Mouse (Mus musculus): ENCODE data around the gene Nectin2.

The Nectin2 gene

GRCm38 (mm10) chr7:19745971-19746370, 4.3 kb downstream of the Nectin2 start:
- no peak for DNase-seq (ENCODE audit: extremely low read depth, low read depth, low spot score)

GRCm38 (mm10) chr7:19744590-19745385, 5.5 kb downstream of the Nectin2 start:
- DNase-seq (ENCODE audit: extremely low read depth, low read depth, low spot score): no peak

GRCm38 (mm10) chr7:19743791-19744190, 6.5 kb downstream of the Nectin2 start:
- no peak for DNase-seq (ENCODE audit: extremely low read depth, low read depth, low spot score)

- no peak for DNase-seq (ENCODE audit: extremely low read depth, low read depth, low spot score)
Observed at GRCm38 (mm10) chr7:19742468-19742867, 7.8 kb downstream of the Nectin2 start.

- DNase-seq (ENCODE audit: extremely low read depth, low read depth, low spot score): no peak
Observed at GRCm38 (mm10) chr7:19741329-19742031, 8.8 kb downstream of the Nectin2 start.

- no peak for DNase-seq (ENCODE audit: extremely low read depth, low read depth, low spot score)
Observed at GRCm38 (mm10) chr7:19740269-19740668, 10.0 kb downstream of the Nectin2 start.

GRCm38 (mm10) chr7:19738771-19739170, 11.5 kb downstream of the Nectin2 start:
- DNase-seq (ENCODE audit: extremely low read depth, low read depth, low spot score): no peak

DNA sequence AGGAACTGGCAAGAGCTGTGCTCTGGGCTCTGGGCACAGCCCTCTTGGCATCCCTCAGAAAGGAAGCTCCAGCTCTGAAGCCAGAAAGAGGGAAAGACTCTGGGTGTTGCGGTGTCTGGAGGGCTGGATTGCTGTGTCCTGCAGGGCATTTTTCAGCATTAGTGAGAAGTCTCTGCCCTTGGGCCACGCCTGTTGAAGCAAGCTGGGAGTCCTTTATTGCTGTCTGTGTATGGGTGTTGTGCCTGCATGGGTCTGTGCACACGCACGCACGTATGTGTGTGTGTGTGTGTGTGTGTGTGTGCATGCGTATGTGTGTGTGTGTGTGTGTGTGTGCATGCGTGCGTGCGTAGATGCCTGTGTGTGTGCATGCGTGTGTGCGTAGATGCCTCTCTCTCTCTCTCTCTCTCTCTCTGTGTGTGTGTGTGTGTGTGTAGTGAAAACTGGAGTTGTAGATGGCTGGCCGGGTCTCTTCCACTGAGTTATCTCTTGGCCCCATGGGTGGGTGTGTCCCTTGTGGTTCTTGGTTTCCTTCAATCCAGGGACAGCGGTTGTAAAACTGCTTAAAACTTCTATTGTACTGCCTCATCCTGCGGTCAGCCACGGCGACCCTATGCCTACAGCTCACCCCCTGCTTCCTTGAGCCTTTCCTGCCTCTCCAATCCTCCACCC, 13.8 kb downstream of the Nectin2 start:
- no peak for DNase-seq (ENCODE audit: extremely low read depth, low read depth, low spot score)

DNA sequence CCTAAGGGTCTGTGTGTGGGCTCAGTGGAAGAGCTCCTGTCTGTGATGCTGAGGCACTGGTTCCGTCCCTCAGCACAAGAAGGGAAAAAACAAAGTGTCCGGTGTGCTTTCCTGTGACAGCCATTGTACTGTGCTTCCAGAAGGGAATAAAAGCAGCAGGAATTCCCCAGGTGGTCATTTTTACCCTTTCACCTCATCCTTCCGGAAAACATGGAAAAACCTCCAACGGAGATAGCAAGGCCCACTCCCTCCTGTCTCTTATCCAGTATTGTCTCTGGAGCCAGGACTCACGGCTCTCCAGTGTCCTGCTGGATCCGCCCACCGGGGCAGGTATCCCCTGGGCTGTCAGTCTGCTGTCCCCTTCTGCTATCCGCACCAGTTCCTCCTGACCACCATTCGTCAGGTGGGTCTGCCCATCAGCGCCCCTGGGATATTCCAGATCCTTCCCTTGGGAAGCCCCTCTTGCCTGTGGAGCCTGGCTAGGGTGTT, 16.1 kb downstream of the Nectin2 start:
- no peak for DNase-seq (ENCODE audit: extremely low read depth, low read depth, low spot score)

DNA sequence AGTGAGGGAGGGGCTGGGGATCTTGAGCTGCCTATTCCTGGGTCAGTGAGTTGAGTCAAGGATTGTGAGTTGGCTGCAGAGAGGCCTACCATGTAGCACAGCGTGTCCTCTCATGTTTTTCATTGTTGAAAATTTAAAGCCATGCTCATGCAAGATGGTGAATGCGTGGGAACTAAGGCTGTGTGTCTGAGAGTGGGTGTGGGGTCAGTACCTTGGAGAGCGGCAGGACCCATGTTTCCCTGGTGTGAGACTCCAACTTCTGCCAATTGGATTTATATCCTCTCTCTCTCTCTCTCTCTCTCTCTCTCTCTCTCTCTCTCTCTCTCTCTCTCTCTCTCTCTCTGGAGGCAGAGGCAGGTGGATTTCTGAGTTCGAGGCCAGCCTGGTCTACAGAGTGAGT, 23.7 kb downstream of the Nectin2 start:
- DNase-seq (ENCODE audit: extremely low read depth, low read depth, low spot score): no peak

DNA sequence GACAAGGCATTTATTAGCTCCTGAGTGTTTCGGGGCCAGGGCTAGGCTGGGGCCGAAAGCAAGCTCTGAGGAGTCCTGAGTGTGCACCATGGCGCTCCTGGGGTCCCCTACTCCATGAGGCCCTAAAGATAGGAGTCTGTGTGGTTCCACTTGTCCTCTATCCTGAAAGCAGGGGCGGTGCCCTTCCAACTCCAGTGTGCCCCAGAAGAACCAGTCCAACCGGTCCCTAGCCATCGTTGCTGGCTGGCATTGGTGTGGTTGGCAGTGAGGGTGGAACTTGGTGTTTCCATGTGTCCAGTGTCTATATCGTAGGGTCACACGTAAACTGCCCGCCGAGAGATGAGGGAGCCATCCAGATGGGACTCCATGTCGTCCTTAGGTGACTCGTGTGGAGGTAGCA, 26.1 kb downstream of the Nectin2 start:
- DNase-seq (ENCODE audit: extremely low read depth, low read depth, low spot score): no peak

DNA sequence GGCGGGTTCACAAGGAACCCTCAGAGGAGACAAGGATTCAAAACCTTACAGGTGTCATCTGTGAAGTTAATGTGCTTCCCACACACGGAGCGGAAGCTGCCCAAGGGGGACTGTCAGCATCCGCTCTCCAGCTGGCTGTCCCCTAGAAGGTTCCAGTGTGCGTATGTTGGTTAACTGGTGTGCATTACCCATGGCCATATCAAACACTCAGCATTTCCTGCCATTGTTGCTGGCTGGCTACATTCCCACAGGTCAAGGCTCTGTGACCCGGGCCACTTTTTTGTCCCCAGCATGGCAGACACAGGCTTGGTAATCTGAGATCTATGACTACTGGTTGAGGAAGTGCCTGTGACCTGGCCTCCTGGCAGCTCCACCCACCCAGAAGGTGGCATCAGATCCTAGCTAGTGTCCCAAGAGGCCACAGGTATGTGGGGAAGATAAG, 27.5 kb downstream of the Nectin2 start:
- no peak for DNase-seq (ENCODE audit: extremely low read depth, low read depth, low spot score)

- DNase-seq (ENCODE audit: extremely low read depth, low read depth, low spot score): no peak
Observed at GRCm38 (mm10) chr7:19719200-19719599, 31.1 kb downstream of the Nectin2 start.

DNA sequence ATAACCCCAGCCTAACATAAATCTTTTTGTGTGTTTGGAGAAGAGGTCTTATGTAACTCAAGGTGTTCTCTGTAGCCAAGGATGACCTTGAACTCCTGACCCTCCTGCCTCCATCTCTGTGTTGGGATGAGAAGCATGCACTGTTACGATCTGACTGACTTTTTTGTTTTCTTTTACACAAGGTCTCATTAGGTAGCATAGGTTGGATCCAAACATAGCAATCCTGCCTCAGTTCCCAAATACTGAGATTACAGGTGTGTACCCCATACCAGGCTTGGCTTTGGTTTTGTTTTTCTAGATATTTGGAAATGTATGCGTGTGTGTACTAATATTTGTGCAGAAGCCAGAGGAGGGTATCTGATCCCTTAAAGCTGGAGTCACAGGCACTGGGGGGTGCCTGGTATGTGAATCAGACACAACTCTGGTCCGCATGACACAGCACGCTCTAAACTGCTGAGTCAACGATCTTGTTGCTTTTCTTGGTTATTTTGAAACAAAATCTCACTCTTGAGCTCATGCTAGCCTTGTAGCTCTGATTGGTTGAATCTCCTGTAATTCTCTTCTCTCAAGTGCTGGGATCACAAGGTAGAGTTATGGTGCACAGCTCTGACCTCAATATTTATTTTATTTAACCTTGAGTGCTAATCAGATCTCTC, 31.9 kb downstream of the Nectin2 start:
- no peak for DNase-seq (ENCODE audit: extremely low read depth, low read depth, low spot score)

DNA sequence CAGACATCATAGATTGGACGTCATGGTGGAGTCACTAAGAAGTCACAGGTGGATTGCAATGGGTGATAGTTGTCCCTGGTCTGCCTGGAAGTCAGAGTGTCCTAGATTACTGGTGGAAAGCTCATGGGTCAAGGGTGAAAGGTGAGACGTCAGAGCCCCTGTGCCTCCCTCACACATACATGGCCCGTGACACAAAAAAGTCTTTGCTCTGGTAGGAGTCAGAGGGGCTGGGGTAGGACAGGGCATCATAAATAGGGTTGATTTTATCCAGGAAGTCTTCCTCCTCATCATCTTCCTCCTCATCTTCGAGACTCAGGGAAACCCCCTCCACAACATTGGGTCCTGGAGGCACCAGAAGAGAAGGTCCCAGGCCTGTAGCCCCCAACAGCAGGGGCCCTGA, 32.9 kb downstream of the Nectin2 start:
- no peak for DNase-seq (ENCODE audit: extremely low read depth, low read depth, low spot score)

GRCm38 (mm10) chr7:19716822-19717221, 33.5 kb downstream of the Nectin2 start:
- no peak for DNase-seq (ENCODE audit: extremely low read depth, low read depth, low spot score)

DNA sequence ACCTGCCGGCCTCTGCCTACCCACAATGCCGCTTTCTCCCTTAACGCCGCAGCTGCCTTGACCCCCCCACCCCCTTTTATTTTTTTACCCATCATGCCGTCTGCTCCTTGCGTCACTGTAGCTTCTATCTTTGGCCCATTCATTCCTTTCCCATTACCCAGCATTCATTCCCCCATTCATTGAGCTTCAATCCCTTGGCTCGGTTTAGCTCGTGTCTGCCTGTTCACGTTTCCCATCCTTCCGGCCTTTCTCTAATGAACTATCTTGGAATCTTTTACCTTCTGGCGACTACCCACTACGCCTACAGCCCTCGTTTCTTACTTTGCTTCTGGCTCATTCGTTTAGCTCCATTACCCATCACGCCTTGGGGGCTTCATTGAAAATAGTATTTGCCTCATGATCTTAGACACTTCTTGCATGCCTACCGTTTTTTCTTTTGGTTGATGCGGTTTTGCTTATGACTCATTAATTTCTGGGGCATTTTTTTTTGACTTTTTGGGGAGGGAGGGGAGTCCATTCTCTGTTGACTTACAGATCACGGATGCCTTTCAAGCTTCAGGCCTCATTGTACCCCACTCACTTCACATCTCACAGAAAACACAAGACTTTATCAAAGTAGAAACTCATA, 34.1 kb downstream of the Nectin2 start:
- DNase-seq (ENCODE audit: extremely low read depth, low read depth, low spot score): no peak

DNA sequence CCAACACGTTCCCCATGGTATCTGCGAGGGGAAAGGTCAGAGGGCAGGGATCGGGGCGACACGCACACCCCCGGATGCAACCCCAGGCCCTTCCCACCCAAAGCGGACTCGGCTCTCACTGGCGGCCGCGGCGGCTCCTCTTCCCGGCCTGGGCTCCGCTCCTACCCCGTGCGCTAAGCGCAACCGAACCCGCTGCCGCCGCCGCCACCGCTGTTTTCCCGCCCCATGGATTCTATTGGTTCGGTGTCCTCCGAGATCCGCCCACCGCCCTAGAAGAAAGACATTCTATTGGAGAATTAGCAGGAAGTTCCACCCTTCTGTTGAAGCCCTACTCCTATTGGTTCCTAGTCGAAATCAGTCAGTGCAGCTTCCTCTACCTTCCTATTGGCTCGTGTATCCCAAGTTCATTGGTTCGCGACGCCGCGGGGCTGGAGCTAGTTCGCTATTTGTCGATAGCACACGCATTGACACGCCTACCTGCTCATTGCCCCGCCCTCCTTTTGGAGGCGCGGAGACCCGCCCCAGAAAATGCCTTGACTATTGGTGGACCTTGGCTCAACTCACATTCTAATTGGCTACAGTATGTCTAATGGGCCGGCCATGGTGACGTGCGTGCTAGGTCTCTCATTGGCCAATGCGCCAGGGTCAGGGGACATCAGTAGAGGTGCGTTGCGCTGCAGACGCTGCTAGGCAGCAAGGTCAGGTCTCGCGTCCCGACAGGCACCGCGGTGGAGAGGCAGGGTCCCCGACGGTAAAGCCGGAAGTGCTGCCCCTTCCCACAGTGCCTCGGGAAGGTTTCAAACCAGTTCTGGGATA, 34.8 kb downstream of the Nectin2 start, which contains the start of gene Tomm40:
Gene Tomm40, minus strand, starts transcription at position 200 of the 816 bp plus-strand sequence.
- peak; percentile 100 for DNase-seq (ENCODE audit: extremely low read depth, low read depth, low spot score)

GRCm38 (mm10) chr7:19714836-19715235, 35.4 kb downstream of the Nectin2 start:
- no peak for DNase-seq (ENCODE audit: extremely low read depth, low read depth, low spot score)

- DNase-seq (ENCODE audit: extremely low read depth, low read depth, low spot score): no peak
Observed at GRCm38 (mm10) chr7:19713598-19713997, 36.7 kb downstream of the Nectin2 start.
